ENCODE assay signal across 10 mouse cellular contexts in genomic region chr5:98856356-98856755, GRCm38 (mm10). TPM values are rescaled to one million over a fixed set of nuclear protein-coding genes. Genes with fewer than 3 reads are reported as not detected.
DNase-seq lines count a peak whose midpoint lies in the region; ATAC-seq lines count a peak whose summit lies in the region.
"Had no signal": no experiment of that assay in that cellular context is flagged by ENCODE, and none has a peak within 500 bp of the region (broad histone marks: within the 10 kb centered on the region; RNA-seq: fewer than 3 reads in every experiment).

No protein-coding gene starts in this region.

- no peak for DNase-seq in kidney, postnatal 14 days
- DNase-seq in brain, adult 2 months (ENCODE audit: low read depth, low spot score) = peak; percentile 12
- DNase-seq in ovary, postnatal 10 days (ENCODE audit: low spot score) = no peak
- DNase-seq: thymus, postnatal 4 days had no signal

- peak overlapping the region; percentile 96 for H3K4me2 ChIP-seq in kidney, embryonic 15.5 days
- peak overlapping the region; percentile 97 for H3K4me2 ChIP-seq in embryonic facial prominence, embryonic 13.5 days
- H3K4me2 ChIP-seq in limb, embryonic 15.5 days = peak overlapping the region; percentile 96

- peaks cover 20% of the 10 kb centered on the region for H3K4me1 ChIP-seq in kidney, embryonic 15.5 days
- H3K4me1 ChIP-seq in embryonic facial prominence, embryonic 13.5 days = peaks cover 41% of the 10 kb centered on the region
- peaks cover 23% of the 10 kb centered on the region for H3K4me1 ChIP-seq in limb, embryonic 15.5 days

- 0 out of 2 replicates have a peak overlapping the region, but pooled peaks have one; percentile 6 for H3K27ac ChIP-seq in kidney, embryonic 15.5 days
- H3K27ac ChIP-seq in embryonic facial prominence, embryonic 13.5 days = peak overlapping the region; percentile 79; the same call in 1 of the 2 replicates
- H3K27ac ChIP-seq in limb, embryonic 15.5 days = no peak overlapping the region
- H3K27ac ChIP-seq: liver, embryonic 14.5 days had no signal

- H3K36me3 ChIP-seq in kidney, embryonic 15.5 days = no peaks in the 10 kb centered on the region
- H3K36me3 ChIP-seq in embryonic facial prominence, embryonic 13.5 days = no peaks in the 10 kb centered on the region
- H3K36me3 ChIP-seq in limb, embryonic 15.5 days = no peaks in the 10 kb centered on the region

- H3K4me3 ChIP-seq in kidney, embryonic 15.5 days (replicated peaks) = peak overlapping the region; percentile 63
- H3K4me3 ChIP-seq in embryonic facial prominence, embryonic 13.5 days = peak overlapping the region; percentile 68
- peak overlapping the region; percentile 58 for H3K4me3 ChIP-seq in limb, embryonic 15.5 days

- H3K27me3 ChIP-seq in kidney, embryonic 15.5 days = peaks cover 52% of the 10 kb centered on the region
- peaks cover 71% of the 10 kb centered on the region for H3K27me3 ChIP-seq in embryonic facial prominence, embryonic 13.5 days
- peaks cover 50% of the 10 kb centered on the region for H3K27me3 ChIP-seq in limb, embryonic 15.5 days

- no peak for ATAC-seq in kidney, embryonic 15.5 days (replicated peaks; ENCODE audit: low FRiP score)
- no peak for ATAC-seq in embryonic facial prominence, embryonic 13.5 days (ENCODE audit: insufficient number of reproducible peaks, insufficient read depth, low FRiP score, low TSS enrichment, low read depth)
- ATAC-seq in limb, embryonic 15.5 days (ENCODE audit: insufficient number of reproducible peaks, low FRiP score, low TSS enrichment, low read depth) = no peak
- ATAC-seq in megakaryocyte, adult 5-6 weeks (ENCODE audit: poor library complexity, severe bottlenecking) = no peak

- WGBS in kidney, embryonic 15.5 days = 44% methylated on average over 7 of the region's 7 CpGs
- 47% methylated on average over 7 of the region's 7 CpGs for WGBS in embryonic facial prominence, embryonic 13.5 days
- 38% methylated on average over 7 of the region's 7 CpGs for WGBS in limb, embryonic 15.5 days

- H3K9ac ChIP-seq in kidney, embryonic 15.5 days = no peak overlapping the region
- H3K9ac ChIP-seq in embryonic facial prominence, embryonic 13.5 days = peak overlapping the region; percentile 82
- no peak overlapping the region for H3K9ac ChIP-seq in limb, embryonic 15.5 days
- H3K9ac ChIP-seq: liver, embryonic 14.5 days had no signal

- no peaks in the 10 kb centered on the region for H3K9me3 ChIP-seq in kidney, embryonic 15.5 days (replicated peaks)
- H3K9me3 ChIP-seq in embryonic facial prominence, embryonic 13.5 days = no peaks in the 10 kb centered on the region
- no peaks in the 10 kb centered on the region for H3K9me3 ChIP-seq in limb, embryonic 15.5 days

RNA-seq across cellular contexts. Expression of gene Bmp3, which starts 2.1 kb away (rescaled TPM):
- 9.5 and 9.9 TPM in 2 replicates for polyA plus RNA-seq in kidney, embryonic 15.5 days (2015; fragmentation: Nextera tagmentation; extraction: Ambion mirVana)
- polyA plus RNA-seq in embryonic facial prominence, embryonic 13.5 days (2015; fragmentation: Nextera tagmentation; extraction: Ambion mirVana) = 12.3 and 16.2 TPM in 2 replicates
- polyA plus RNA-seq in limb, embryonic 15.5 days (2015; fragmentation: Nextera tagmentation; extraction: Ambion mirVana) = 8.5 and 10.3 TPM in 2 replicates
- not detected in 2 replicates for total RNA-seq in megakaryocyte, adult 5-6 weeks (2015)
- total RNA-seq in megakaryocyte, adult 5-6 weeks (2017) = not detected in 2 replicates
- total RNA-seq: common myeloid progenitor, adult 5-6 weeks had no signal
